Mouse (Mus musculus) olfactory bulb, adult 2 months (tissue): Measurements from ENCODE around the gene Gm17581. TPM values are rescaled to one million over a fixed set of nuclear protein-coding genes. Genes with fewer than 3 reads are reported as not detected.
"Not testable (repeated sequence)": the region's sequence is repeated elsewhere in the genome, so short reads cannot be mapped to it uniquely, and the experiment has no call there.

Experiments
- H3K27ac ChIP-seq: fragments of 200-500 bp; 2 replicates; pipeline ENCODE4 v1.5.1; 2012; ENCODE audit warnings: low read depth, low read length; ENCODE audit not compliant: insufficient read depth
- H3K4me1 ChIP-seq: fragments of 200-500 bp; 2 replicates; pipeline ENCODE4 v1.6.1; 2012; ENCODE audit warnings: low read length; ENCODE audit not compliant: control insufficient read depth, insufficient read depth
- H3K4me3 ChIP-seq: fragments of 200-500 bp; 2 replicates; pipeline ENCODE4 v1.5.1; 2012; ENCODE audit warnings: mild to moderate bottlenecking, low read depth, low read length, moderate library complexity; ENCODE audit not compliant: insufficient read depth
- CTCF ChIP-seq: fragments of 200-500 bp; IDR thresholded peaks from 2 replicates; pipeline ENCODE4 v1.5.1; 2012; ENCODE audit warnings: low read depth, mild to moderate bottlenecking, low read length, moderate library complexity; ENCODE audit not compliant: insufficient read depth
- POLR2A ChIP-seq: fragments of 200-500 bp; IDR thresholded peaks from 2 replicates; pipeline ENCODE4 v1.6.1; 2012; ENCODE audit warnings: mild to moderate bottlenecking, low read depth, low read length, moderate library complexity; ENCODE audit not compliant: insufficient read depth
- WGBS: fragments of 180-500 bp; shearing (Covaris S2); methylation state at CpG from one replicate; pipeline ENCODE4 v1.1.7; 2018; 5-methylcytosine and 5-hydroxymethylcytosine counted together
- polyA plus RNA-seq: library from polyadenylated mRNA; stranded (reverse); fragments of >200 nt; gene quantifications from 2 replicates; pipeline ENCODE4 v1.2.4, GENCODE M21; 2012; ENCODE audit warnings: low replicate concordance; ENCODE audit not compliant: missing spikeins, insufficient read depth, insufficient read length

Gm17581 gene
- polyA plus RNA-seq, 1 experiment = not detected

GRCm38 (mm10) chr2:155726302-155726701 is 9.4 kb downstream of the Gm17581 start:
- TF ChIP-seq CTCF (no peak), POLR2A (no peak)
- Histone ChIP-seq H3K27ac (no peak overlapping the region), H3K4me1 (peaks cover 9% of the 10 kb centered on the region), H3K4me3 (no peak overlapping the region)
- 85% methylated on average over 7 of the region's 7 CpGs for WGBS

GRCm38 (mm10) chr2:155724526-155724925 is 11.1 kb downstream of the Gm17581 start:
- WGBS = 90% methylated on average over 6 of the region's 6 CpGs
- H3K4me3 ChIP-seq = no peak overlapping the region
- TF ChIP-seq POLR2A (no peak), CTCF (no peak)
- no peak overlapping the region for H3K27ac ChIP-seq
- H3K4me1 ChIP-seq = peaks cover 9% of the 10 kb centered on the region

GRCm38 (mm10) chr2:155724036-155724435 is 11.6 kb downstream of the Gm17581 start:
- Histone ChIP-seq H3K4me3 (no peak overlapping the region), H3K4me1 (peaks cover 9% of the 10 kb centered on the region), H3K27ac (no peak overlapping the region)
- 88% methylated on average over 5 of the region's 5 CpGs for WGBS
- no peak for TF ChIP-seq CTCF
- no peak for TF ChIP-seq POLR2A

GRCm38 (mm10) chr2:155720585-155720984 is 15.1 kb downstream of the Gm17581 start:
- Histone ChIP-seq H3K4me3 (no peak overlapping the region), H3K4me1 (no peaks in the 10 kb centered on the region), H3K27ac (no peak overlapping the region)
- no peak for TF ChIP-seq CTCF
- TF ChIP-seq POLR2A = no peak
- WGBS = 90% methylated on average over 5 of the region's 5 CpGs

GRCm38 (mm10) chr2:155717082-155717990 is 18.3 kb downstream of the Gm17581 start:
- TF ChIP-seq CTCF = no peak
- no peak for TF ChIP-seq POLR2A
- WGBS = 91% methylated on average over 12 of the region's 12 CpGs
- H3K27ac ChIP-seq = no peak overlapping the region
- H3K4me1 ChIP-seq = no peaks in the 10 kb centered on the region
- H3K4me3 ChIP-seq = no peak overlapping the region

- H3K4me1 ChIP-seq = peaks cover 6% of the 10 kb centered on the region
- 89% methylated on average over 11 of the region's 11 CpGs for WGBS
- H3K27ac ChIP-seq = no peak overlapping the region
- TF ChIP-seq CTCF (no peak), POLR2A (no peak)
- no peak overlapping the region for H3K4me3 ChIP-seq
Measured at GRCm38 (mm10) chr2:155710557-155710956, 25.1 kb downstream of the Gm17581 start.

- TF ChIP-seq CTCF (no peak), POLR2A (no peak)
- H3K27ac ChIP-seq = no peak overlapping the region
- WGBS = 42% methylated on average over 4 of the region's 4 CpGs
- H3K4me1 ChIP-seq = peaks cover 6% of the 10 kb centered on the region
- no peak overlapping the region for H3K4me3 ChIP-seq
Measured at GRCm38 (mm10) chr2:155707251-155707650, 28.4 kb downstream of the Gm17581 start.

- peaks cover 6% of the 10 kb centered on the region for H3K4me1 ChIP-seq
- 29% methylated on average over 4 of the region's 4 CpGs for WGBS
- no peak overlapping the region for H3K4me3 ChIP-seq
- H3K27ac ChIP-seq = no peak overlapping the region
- TF ChIP-seq CTCF = no peak
- no peak for TF ChIP-seq POLR2A
Measured at GRCm38 (mm10) chr2:155703630-155704029, 32.0 kb downstream of the Gm17581 start.

GRCm38 (mm10) chr2:155701399-155701919 is 34.2 kb downstream of the Gm17581 start:
- Histone ChIP-seq H3K4me1 (no peaks in the 10 kb centered on the region), H3K4me3 (no peak overlapping the region), H3K27ac (no peak overlapping the region)
- WGBS = 63% methylated on average over 19 of the region's 19 CpGs
- TF ChIP-seq CTCF (no peak), POLR2A (no peak)

GRCm38 (mm10) chr2:155698443-155698842 is 37.2 kb downstream of the Gm17581 start:
- not testable (repeated sequence) for H3K4me3 ChIP-seq, H3K27ac ChIP-seq, H3K4me1 ChIP-seq
- 93% methylated on average over 6 of the region's 6 CpGs for WGBS
